Mouse (Mus musculus) limb, embryonic 11.5 days (tissue): ENCODE data around the gene Wfdc3. TPM values are rescaled to one million over a fixed set of nuclear protein-coding genes. Genes with fewer than 3 reads are reported as not detected.

Experiments
- ATAC-seq: fragments of 200-750 bp; cut with Nextera tagmentation; 2 replicates; pipeline ENCODE4 v1.8.0; 2017; ENCODE audit warnings: low read depth; ENCODE audit not compliant: insufficient number of reproducible peaks, low FRiP score, low TSS enrichment
- DNase-seq: peaks from one replicate; pipeline ENCODE4 v3.0.0-alpha.2; 2015; ENCODE audit warnings: low spot score
- H3K27ac ChIP-seq: fragments of 300-500 bp; sonication (generic); replicated peaks from 2 replicates; pipeline ENCODE4 v1.5.1; 2014; ENCODE audit warnings: low read depth, mild to moderate bottlenecking, low read length
- H3K27me3 ChIP-seq: fragments of 300-500 bp; sonication (generic); 2 replicates; pipeline ENCODE4 v1.6.1; 2014; ENCODE audit warnings: mild to moderate bottlenecking, low read length, mixed read lengths; ENCODE audit not compliant: control insufficient read depth, insufficient read depth
- H3K36me3 ChIP-seq: fragments of 300-500 bp; sonication (generic); 2 replicates; pipeline ENCODE4 v1.6.1; 2014; ENCODE audit warnings: mild to moderate bottlenecking, low read length, moderate library complexity, mixed read lengths; ENCODE audit not compliant: control insufficient read depth, insufficient read depth
- H3K4me1 ChIP-seq: fragments of 300-500 bp; sonication (generic); 2 replicates; pipeline ENCODE4 v1.6.1; 2014; ENCODE audit warnings: low read length, mixed read lengths; ENCODE audit not compliant: control insufficient read depth, insufficient read depth
- H3K4me2 ChIP-seq: fragments of 300-500 bp; sonication (generic); 2 replicates; pipeline ENCODE4 v1.6.1; 2014; ENCODE audit warnings: low read depth, mild to moderate bottlenecking, moderate library complexity; ENCODE audit not compliant: severe bottlenecking
- H3K4me3 ChIP-seq: fragments of 300-500 bp; sonication (generic); 2 replicates; pipeline ENCODE4 v1.5.1; 2014; ENCODE audit warnings: low read depth, low read length
- H3K9ac ChIP-seq: fragments of 300-500 bp; sonication (generic); 2 replicates; pipeline ENCODE4 v1.6.1; 2014; ENCODE audit warnings: mild to moderate bottlenecking, low read length
- H3K9me3 ChIP-seq: fragments of 300-500 bp; sonication (generic); 2 replicates; pipeline ENCODE4 v1.6.1; 2016; ENCODE audit warnings: low read length; ENCODE audit not compliant: control insufficient read depth
- WGBS: fragments of 180-500 bp; shearing (Covaris S2); extraction: QIAGEN DNeasy Blood & Tissue Kit; methylation state at CpG from one replicate; pipeline ENCODE4 v1.1.7; 2014; 5-methylcytosine and 5-hydroxymethylcytosine counted together
- polyA plus RNA-seq: library from polyadenylated mRNA; unstranded; fragments of >200 nt; fragmentation: Nextera tagmentation; extraction: Ambion mirVana; gene quantifications from 2 replicates; pipeline ENCODE4 v1.2.1, GENCODE M21; 2014

The Wfdc3 gene
- polyA plus RNA-seq, 1 experiment from 2014 or later, result 1.0 TPM

- ATAC-seq, result no peak
- H3K4me3 ChIP-seq, result no peak overlapping the region
- no peak overlapping the region for H3K9ac ChIP-seq
- WGBS, result 90% methylated on average over 7 of the region's 7 CpGs
- H3K27ac ChIP-seq, result no peak overlapping the region
- H3K27me3 ChIP-seq, result no peaks in the 10 kb centered on the region
- H3K9me3 ChIP-seq, result no peaks in the 10 kb centered on the region
- no peaks in the 10 kb centered on the region for H3K36me3 ChIP-seq
- no peaks in the 10 kb centered on the region for H3K4me1 ChIP-seq
- DNase-seq, result no peak
- H3K4me2 ChIP-seq, result no peak overlapping the region
These were observed 33.1 kb upstream of the Wfdc3 start for GRCm38 (mm10) chr2:164778809-164779208.

- no peak overlapping the region for H3K4me2 ChIP-seq
- H3K36me3 ChIP-seq, result no peaks in the 10 kb centered on the region
- H3K27ac ChIP-seq, result no peak overlapping the region
- H3K4me1 ChIP-seq, result no peaks in the 10 kb centered on the region
- H3K27me3 ChIP-seq, result no peaks in the 10 kb centered on the region
- no peak for DNase-seq
- no peak overlapping the region for H3K9ac ChIP-seq
- 93% methylated on average over 11 of the region's 11 CpGs for WGBS
- no peak overlapping the region for H3K4me3 ChIP-seq
- no peak for ATAC-seq
- no peaks in the 10 kb centered on the region for H3K9me3 ChIP-seq
These were observed 32.2 kb upstream of the Wfdc3 start for GRCm38 (mm10) chr2:164778015-164778287.

GRCm38 (mm10) chr2:164777246-164778014 lies 31.7 kb upstream of the Wfdc3 start:
- no peak for DNase-seq
- Histone ChIP-seq H3K27me3 (no peaks in the 10 kb centered on the region), H3K9ac (no peak overlapping the region), H3K4me3 (no peak overlapping the region), H3K9me3 (no peaks in the 10 kb centered on the region), H3K36me3 (no peaks in the 10 kb centered on the region), H3K27ac (no peak overlapping the region), H3K4me1 (no peaks in the 10 kb centered on the region), H3K4me2 (no peak overlapping the region)
- 79% methylated on average over 30 of the region's 30 CpGs for WGBS
- no peak for ATAC-seq

DNA sequence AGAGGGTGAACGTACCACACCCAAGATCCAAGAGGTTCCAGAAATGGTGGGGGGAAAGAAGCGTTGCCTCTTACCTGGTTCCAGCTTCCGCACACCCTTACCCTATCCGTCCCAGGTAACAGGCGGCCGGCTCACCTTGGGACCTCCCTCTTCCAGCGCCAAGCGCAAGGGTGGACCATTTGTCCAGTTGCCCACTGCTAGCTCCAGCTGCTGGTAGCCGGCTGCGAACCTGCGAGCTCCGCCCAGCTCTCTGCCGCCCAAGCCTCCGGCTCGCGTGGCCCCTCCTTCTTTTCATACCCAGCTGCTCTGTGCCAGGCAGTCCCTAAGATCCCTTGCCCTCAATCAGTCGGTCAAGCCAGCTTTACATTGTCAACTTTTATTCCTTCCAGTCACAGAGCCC lies 31.1 kb upstream of the Wfdc3 start:
- no peaks in the 10 kb centered on the region for H3K4me1 ChIP-seq
- WGBS, result 63% methylated on average over 17 of the region's 17 CpGs
- peaks cover 5% of the 10 kb centered on the region; the same call in 1 of the 2 replicates for H3K36me3 ChIP-seq
- no peaks in the 10 kb centered on the region for H3K9me3 ChIP-seq
- H3K27me3 ChIP-seq, result no peaks in the 10 kb centered on the region
- no peak overlapping the region for H3K4me2 ChIP-seq
- no peak overlapping the region for H3K9ac ChIP-seq
- ATAC-seq (no peak), DNase-seq (no peak)
- no peak overlapping the region for H3K4me3 ChIP-seq
- no peak overlapping the region for H3K27ac ChIP-seq

DNA sequence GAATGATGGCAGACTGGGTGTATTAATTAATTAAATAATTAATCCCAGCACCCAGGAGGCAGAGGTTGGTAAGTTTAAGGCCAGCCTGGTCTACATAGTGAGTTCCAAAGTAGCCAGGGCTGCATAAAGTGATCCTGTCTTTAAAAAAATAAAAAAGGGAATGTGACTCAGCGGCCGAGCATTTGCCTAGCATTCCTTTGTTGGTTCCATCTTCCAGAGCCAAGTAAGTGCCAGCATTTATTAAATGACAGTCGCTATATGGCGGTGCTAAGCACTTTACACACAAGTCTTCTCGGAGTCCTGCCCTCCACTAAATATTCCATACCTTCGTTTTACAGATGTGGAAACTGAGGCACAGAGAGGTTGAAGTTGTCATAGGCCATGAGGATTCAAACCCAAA lies 30.4 kb upstream of the Wfdc3 start:
- Histone ChIP-seq H3K36me3 (peaks cover 10% of the 10 kb centered on the region; the same call in 1 of the 2 replicates), H3K9me3 (no peaks in the 10 kb centered on the region), H3K4me1 (peaks cover 2% of the 10 kb centered on the region), H3K4me3 (no peak overlapping the region), H3K27me3 (no peaks in the 10 kb centered on the region), H3K27ac (no peak overlapping the region), H3K4me2 (no peak overlapping the region), H3K9ac (no peak overlapping the region)
- WGBS, result 92% methylated on average over 6 of the region's 6 CpGs
- ATAC-seq, result no peak
- no peak for DNase-seq

DNA sequence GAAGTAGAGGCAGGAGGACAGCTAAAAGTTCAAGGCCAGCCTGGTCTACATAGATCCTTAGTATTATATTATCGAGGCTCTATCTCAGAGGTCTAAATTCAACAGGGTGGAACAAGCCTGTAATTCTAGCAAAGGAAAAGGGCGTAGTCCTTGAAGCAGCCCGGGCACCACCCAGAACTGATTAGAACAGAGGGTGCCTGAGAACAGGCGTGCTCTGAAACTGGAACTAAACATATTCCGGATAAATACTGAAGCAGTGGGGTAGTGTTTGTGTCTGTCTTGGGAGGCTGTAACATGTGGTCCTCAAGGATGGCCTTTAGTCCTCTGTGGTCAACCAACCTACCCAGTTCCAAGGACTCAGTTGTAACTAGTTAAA lies 28.2 kb upstream of the Wfdc3 start:
- no peak overlapping the region for H3K4me2 ChIP-seq
- no peak for DNase-seq
- H3K4me1 ChIP-seq, result peaks cover 6% of the 10 kb centered on the region
- H3K36me3 ChIP-seq, result peaks cover 12% of the 10 kb centered on the region; the same call in 1 of the 2 replicates
- no peaks in the 10 kb centered on the region for H3K27me3 ChIP-seq
- no peak overlapping the region for H3K4me3 ChIP-seq
- no peak overlapping the region for H3K27ac ChIP-seq
- ATAC-seq, result no peak
- 87% methylated on average over 5 of the region's 5 CpGs for WGBS
- H3K9me3 ChIP-seq, result no peaks in the 10 kb centered on the region
- no peak overlapping the region for H3K9ac ChIP-seq

DNA sequence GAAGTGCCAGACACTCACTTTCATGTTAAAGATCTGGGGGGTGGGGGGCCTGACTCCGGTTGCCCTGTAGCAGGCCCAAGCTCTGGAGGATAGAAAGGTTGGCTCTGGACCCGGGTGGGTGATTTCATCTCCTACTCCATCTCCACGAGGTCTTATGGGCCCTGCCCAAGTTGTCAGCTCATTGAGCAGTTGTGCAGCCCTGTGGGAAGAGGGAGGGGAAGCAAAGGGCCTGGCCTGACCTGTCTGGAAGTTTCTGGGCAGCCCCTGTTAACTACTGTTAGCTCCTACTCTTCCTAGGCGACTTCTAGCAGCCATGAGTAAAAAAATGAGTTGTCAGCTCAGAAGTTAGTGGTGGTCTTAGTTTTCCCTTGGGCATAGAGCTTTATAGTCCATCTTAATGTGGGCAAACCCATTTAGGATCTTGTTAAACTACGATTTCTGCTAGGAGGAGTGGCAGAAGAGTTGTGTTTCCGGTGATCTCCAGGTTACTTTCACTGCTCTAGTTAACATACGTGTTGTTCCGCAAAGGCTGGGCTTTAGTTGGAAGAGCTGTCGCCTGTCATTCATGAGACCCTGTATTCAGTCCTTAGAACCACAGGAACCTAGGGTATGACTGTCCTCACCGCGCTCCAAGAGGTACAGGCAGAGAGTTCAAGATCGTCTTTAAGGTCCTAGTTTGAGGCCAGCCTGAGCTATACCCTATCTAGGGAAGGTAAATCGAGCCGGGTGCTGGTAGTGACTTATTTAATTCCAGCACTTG lies 27.7 kb upstream of the Wfdc3 start:
- no peak overlapping the region for H3K27ac ChIP-seq
- WGBS, result 78% methylated on average over 14 of the region's 14 CpGs
- peaks cover 6% of the 10 kb centered on the region for H3K4me1 ChIP-seq
- peaks cover 12% of the 10 kb centered on the region; the same call in 1 of the 2 replicates for H3K36me3 ChIP-seq
- no peak overlapping the region for H3K9ac ChIP-seq
- no peaks in the 10 kb centered on the region for H3K27me3 ChIP-seq
- no peak overlapping the region for H3K4me2 ChIP-seq
- no peak overlapping the region for H3K4me3 ChIP-seq
- DNase-seq, result no peak
- no peak for ATAC-seq
- H3K9me3 ChIP-seq, result no peaks in the 10 kb centered on the region

DNA sequence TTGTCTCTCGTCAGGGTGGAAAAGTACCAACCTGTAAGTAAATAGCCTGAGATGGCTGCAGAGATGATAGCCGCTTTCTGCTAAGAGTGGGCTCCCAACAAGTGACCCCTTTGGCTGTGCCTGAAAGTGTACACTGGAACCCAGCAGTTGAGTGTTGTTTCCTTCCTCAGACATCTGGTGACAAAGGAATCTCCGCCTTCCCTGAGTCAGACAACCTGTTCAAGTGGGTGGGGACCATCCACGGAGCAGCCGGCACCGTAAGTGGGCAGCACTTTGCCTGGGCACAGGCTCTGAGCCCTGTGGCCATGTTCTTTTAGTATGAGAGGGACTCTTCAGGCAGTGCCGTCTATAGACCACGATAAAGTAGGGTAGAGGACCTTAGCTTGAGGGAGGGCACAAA lies 25.4 kb upstream of the Wfdc3 start:
- ATAC-seq (no peak), DNase-seq (no peak)
- peaks cover 6% of the 10 kb centered on the region for H3K4me1 ChIP-seq
- peaks cover 12% of the 10 kb centered on the region; the same call in 1 of the 2 replicates for H3K36me3 ChIP-seq
- no peak overlapping the region for H3K27ac ChIP-seq
- peak overlapping the region; percentile 86; the same call in 1 of the 2 replicates for H3K9ac ChIP-seq
- no peaks in the 10 kb centered on the region for H3K27me3 ChIP-seq
- WGBS, result 88% methylated on average over 8 of the region's 8 CpGs
- H3K9me3 ChIP-seq, result no peaks in the 10 kb centered on the region
- peak overlapping the region; percentile 89 for H3K4me3 ChIP-seq
- peak overlapping the region; percentile 64 for H3K4me2 ChIP-seq
